Mouse (Mus musculus) layer of hippocampus, adult 8-10 months (tissue): ENCODE measurements at regions not wholly inside any gene's neighbourhood (a gene's known extent, or its start where the extent isn't known, plus 50 kb on each side); places are given as distances from the start of the nearest gene placed in this dataset.

Experiments used
- DNase-seq, 2 experiments: peaks; one replicate each; pipeline ENCODE4 v3.0.0; 2022; ENCODE audit warnings: low spot score in 2 of 2

DNA sequence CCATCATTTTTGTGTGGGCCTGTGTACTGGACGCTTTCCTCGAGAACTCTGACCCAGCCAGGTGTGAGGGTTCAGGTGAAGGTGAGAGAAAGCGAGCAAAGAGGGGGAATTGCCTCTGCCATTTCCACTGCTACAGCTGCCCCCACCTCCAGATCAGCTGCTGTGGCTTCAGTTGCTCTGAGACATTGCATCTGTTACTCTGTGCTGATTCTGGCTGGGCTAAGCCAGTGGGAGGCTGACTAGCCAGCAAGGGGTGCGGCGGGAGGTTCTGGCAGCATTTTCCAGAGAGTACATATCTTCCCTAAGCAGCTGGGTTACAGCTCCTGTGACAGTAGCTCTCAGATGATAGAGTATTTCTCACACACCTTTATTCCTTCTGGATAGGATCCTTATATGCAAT is 712.7 kb upstream of the Cdh18 start:
- peak in 1 of 2 experiments; percentile 15 for DNase-seq

DNA sequence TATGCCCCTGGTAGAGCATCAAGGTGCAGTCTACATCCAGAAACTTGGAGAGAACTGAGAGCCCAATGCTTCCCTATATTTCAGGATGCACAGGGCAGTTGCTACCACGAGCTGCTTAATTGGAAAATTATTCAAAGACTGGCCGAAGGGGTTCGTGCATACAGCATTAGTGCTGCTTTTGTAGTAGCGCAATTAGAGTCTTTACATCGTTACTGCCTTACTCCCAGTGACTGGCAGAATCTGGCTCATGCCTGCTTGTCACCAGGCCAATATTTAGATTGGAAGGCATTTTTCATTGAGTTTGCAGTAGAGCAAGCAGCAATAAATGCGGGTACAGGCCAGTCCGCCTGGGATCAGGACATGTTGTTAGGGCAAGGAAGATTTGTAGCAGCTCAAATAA is 690.3 kb upstream of the Cdh18 start:
- no peak for DNase-seq

DNA sequence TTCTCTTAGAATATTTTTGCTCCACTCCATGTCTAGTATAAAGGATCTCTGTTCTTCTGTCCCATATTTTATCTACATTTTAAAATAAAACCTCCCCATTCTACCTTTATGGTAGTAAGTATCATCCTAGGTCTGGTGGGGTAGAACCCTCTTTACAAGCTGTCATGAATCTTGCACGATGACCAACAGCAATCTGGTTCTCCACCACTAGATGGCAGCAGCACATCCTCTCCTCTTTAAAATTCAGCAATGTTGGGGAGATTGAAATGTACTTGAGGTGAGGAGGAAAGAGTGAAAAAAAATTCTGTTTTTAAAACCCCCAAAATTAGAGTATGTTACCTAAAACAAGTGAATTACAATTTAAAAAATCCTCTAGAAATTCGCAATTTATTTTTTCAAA is 663.6 kb upstream of the Cdh18 start:
- DNase-seq = peak; percentile 16 to 69
